Mouse (Mus musculus) liver, embryonic 11.5 days (tissue): ENCODE measurements at regions not wholly inside any gene's neighbourhood (a gene's known extent, or its start where the extent isn't known, plus 50 kb on each side); places are given as distances from the start of the nearest gene placed in this dataset.

Experiments used
- ATAC-seq: fragments of 200-750 bp; cut with Nextera tagmentation; replicated peaks from 2 replicates; pipeline ENCODE4 v1.8.0; 2017; ENCODE audit warnings: moderate number of reproducible peaks, mild to moderate bottlenecking, moderate TSS enrichment, moderate library complexity; ENCODE audit not compliant: low FRiP score
- DNase-seq: peaks from one replicate; pipeline ENCODE4 v3.0.0-alpha.2; 2017; ENCODE audit warnings: low spot score
- H3K27ac ChIP-seq: fragments of 300-500 bp; sonication (generic); 2 replicates; pipeline ENCODE4 v1.5.1; 2014; ENCODE audit warnings: mild to moderate bottlenecking, low read depth, low read length, control low read depth
- H3K27me3 ChIP-seq: fragments of 300-500 bp; sonication (generic); replicated peaks from 2 replicates; pipeline ENCODE4 v1.6.1; 2014; ENCODE audit warnings: low read length, mixed read lengths; ENCODE audit not compliant: control insufficient read depth, insufficient read depth
- H3K36me3 ChIP-seq: fragments of 300-500 bp; sonication (generic); 2 replicates; pipeline ENCODE4 v1.6.1; 2014; ENCODE audit warnings: mild to moderate bottlenecking, low read length, moderate library complexity, mixed read lengths; ENCODE audit not compliant: control insufficient read depth, insufficient read depth
- H3K4me1 ChIP-seq: fragments of 300-500 bp; sonication (generic); replicated peaks from 2 replicates; pipeline ENCODE4 v1.6.1; 2014; ENCODE audit warnings: low read length, mixed read lengths; ENCODE audit not compliant: control insufficient read depth, insufficient read depth
- H3K4me2 ChIP-seq: fragments of 300-500 bp; sonication (generic); 2 replicates; pipeline ENCODE4 v1.6.1; 2014; ENCODE audit warnings: mild to moderate bottlenecking, control low read depth, moderate library complexity
- H3K4me3 ChIP-seq: fragments of 300-500 bp; sonication (generic); 2 replicates; pipeline ENCODE4 v1.5.1; 2014; ENCODE audit warnings: low read depth, low read length, control low read depth
- H3K9ac ChIP-seq: fragments of 300-500 bp; sonication (generic); 2 replicates; pipeline ENCODE4 v1.6.1; 2014; ENCODE audit warnings: low read depth, low read length, control low read depth
- H3K9me3 ChIP-seq: fragments of 300-500 bp; sonication (generic); 2 replicates; pipeline ENCODE4 v1.6.1; 2016; ENCODE audit warnings: low read length, inconsistent platforms, mixed read lengths; ENCODE audit not compliant: control insufficient read depth
- WGBS: fragments of 180-500 bp; shearing (Covaris S2); extraction: QIAGEN DNeasy Blood & Tissue Kit; methylation state at CpG from one replicate; pipeline ENCODE4 v1.1.7; 2014; 5-methylcytosine and 5-hydroxymethylcytosine counted together

DNA sequence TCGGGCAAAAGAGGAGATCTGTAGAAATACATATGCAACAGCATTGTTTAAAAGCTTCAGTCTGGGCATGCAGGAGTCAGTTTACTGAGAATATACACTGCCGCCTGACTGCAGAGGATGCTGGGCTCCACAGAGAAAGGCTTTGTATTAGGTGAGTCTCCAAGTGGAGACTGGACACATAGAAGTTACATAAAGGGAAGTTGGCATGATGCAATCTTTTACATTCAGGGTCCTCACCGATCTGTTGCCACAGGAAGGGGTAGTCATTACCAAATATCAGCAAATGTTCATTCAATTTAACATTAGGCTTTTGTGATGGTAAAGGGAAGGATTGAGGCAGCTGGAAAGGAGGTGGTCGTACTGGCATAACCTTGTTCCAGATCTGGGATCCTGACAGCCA is 89.7 kb upstream of the Arntl start:
- Histone ChIP-seq H3K4me1 (no peaks in the 10 kb centered on the region), H3K36me3 (no peaks in the 10 kb centered on the region), H3K27ac (no peak overlapping the region), H3K9ac (no peak overlapping the region), H3K4me2 (no peak overlapping the region), H3K4me3 (no peak overlapping the region), H3K9me3 (no peaks in the 10 kb centered on the region), H3K27me3 (no peaks in the 10 kb centered on the region)
- no peak for DNase-seq
- 71% methylated on average over 4 of the region's 4 CpGs for WGBS
- ATAC-seq, result no peak

DNA sequence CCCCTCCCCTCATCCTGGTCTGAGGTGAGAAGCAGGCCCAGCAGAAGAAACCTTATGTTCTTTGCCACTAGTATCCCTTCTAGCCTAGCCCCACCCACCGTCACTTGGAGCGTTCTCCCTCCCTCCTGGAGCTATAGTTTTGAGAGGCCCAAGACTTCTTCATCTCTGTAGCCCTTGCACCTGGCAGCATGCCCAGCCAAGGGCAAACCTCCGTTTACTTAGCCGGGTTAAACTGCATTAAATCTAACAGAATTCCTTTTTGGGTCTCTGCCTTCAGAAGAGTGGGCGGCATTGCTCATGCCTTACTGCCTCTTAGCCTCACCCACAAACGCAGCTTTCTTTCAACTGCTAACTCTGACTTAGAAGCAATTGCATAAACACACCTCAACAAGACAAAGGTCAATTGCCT is 85.3 kb upstream of the Arntl start:
- 61% methylated on average over 6 of the region's 6 CpGs for WGBS
- H3K36me3 ChIP-seq, result no peaks in the 10 kb centered on the region
- H3K4me2 ChIP-seq, result no peak overlapping the region
- no peak overlapping the region for H3K4me3 ChIP-seq
- H3K27me3 ChIP-seq, result no peaks in the 10 kb centered on the region
- H3K27ac ChIP-seq, result no peak overlapping the region
- no peaks in the 10 kb centered on the region for H3K4me1 ChIP-seq
- ATAC-seq (no peak), DNase-seq (no peak)
- H3K9me3 ChIP-seq, result no peaks in the 10 kb centered on the region
- no peak overlapping the region for H3K9ac ChIP-seq

DNA sequence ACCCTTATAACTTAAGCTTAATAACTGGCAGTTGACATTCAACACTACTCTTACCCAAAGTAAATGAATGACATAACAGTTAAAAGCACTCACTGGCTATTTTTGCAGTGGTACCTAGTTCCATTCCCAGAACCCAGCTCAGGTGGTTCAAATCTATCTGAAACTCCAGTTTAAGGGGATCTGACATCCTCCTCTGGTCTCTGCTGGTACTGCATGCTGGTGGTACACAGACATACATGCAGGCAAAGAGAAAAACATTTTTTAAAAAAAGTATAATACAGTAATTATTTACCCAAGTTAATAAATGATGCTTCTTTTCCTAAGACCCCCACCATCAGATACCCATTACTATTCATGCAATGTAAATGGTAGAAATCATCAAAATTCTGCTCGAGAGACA is 81.3 kb upstream of the Arntl start:
- WGBS, result 65% methylated on average over 1 of the region's 1 CpGs

DNA sequence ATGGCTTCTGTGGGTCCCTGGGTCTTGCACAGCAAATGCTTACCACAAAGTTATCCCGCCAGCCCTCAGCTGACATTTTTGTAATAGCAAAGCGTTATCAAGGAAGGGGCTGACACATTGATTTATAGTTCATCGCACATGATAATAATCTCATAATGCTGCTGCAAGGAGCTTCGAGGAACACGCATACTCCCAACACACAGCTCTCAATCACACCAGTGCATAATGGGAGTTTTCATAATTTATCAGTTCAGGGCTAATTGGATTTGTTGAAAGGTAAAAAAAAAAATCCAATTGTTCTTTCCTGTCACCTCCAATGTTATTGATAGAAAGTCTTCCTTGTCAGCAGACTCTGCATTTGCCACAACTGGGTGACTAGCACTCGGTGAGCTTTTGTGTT is 76.7 kb upstream of the Arntl start:
- Histone ChIP-seq H3K4me2 (no peak overlapping the region), H3K9me3 (no peaks in the 10 kb centered on the region), H3K4me3 (no peak overlapping the region), H3K9ac (no peak overlapping the region), H3K27ac (no peak overlapping the region), H3K27me3 (no peaks in the 10 kb centered on the region), H3K4me1 (no peaks in the 10 kb centered on the region), H3K36me3 (no peaks in the 10 kb centered on the region)
- WGBS, result 78% methylated on average over 6 of the region's 6 CpGs
- no peak for ATAC-seq
- DNase-seq, result no peak

More for the DNA sequence above, 81.3 kb upstream of the Arntl start:
- Histone ChIP-seq H3K4me2 (no peak overlapping the region), H3K4me1 (no peaks in the 10 kb centered on the region), H3K27ac (no peak overlapping the region), H3K9me3 (no peaks in the 10 kb centered on the region), H3K36me3 (no peaks in the 10 kb centered on the region), H3K9ac (no peak overlapping the region), H3K4me3 (no peak overlapping the region), H3K27me3 (no peaks in the 10 kb centered on the region)
- ATAC-seq (no peak), DNase-seq (no peak)

DNA sequence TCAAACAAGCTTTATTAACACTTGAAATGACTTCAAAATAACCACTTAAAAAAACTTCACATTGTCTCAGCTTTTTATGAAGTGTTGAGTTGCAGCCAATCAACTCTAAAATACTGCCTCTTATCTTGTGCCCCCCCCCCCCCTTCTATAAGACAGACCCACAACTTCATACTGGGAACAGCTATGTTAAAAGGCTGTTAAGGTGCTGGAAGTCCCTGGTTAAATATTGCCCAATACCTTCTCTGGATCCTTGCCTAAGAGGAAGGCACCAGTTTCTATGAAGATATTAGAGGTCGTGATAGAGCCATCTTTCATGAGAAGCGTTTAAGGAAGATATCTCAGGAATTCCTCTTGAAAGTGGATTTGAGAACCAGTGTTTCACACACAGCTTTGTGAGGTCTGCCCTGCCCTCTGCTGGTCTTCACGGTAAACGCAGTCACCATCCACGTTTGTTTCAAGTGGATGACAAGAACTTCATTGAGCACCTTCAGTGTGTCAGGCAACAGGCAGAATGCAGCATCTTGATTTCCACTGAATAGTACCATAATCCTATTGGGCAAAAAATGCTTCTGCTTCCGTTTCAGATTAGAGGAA is 75.2 kb upstream of the Arntl start:
- DNase-seq, result peak; percentile 49

DNA sequence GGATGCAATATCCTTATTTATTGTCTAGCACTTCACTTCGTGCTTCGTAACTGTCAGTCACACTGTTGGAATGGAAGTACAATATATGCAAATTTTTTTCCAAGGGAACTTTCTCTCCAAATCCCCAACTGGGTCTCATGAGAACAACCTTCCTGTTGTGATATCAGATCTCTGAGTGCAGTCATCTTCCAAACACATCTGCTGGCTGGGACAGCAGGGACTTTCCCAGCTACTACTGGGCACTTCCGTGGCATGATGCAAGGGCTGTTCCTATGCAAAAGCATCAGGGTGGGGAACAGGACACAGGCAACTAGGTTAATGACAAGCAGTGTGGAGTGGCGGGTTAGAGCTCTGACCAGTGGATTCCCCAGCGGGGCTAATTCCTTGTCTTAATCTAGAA is 73.4 kb upstream of the Arntl start:
- H3K9ac ChIP-seq, result no peak overlapping the region
- H3K36me3 ChIP-seq, result no peaks in the 10 kb centered on the region
- no peaks in the 10 kb centered on the region for H3K27me3 ChIP-seq
- no peak overlapping the region for H3K27ac ChIP-seq
- H3K4me3 ChIP-seq, result no peak overlapping the region
- ATAC-seq (no peak), DNase-seq (no peak)
- H3K4me1 ChIP-seq, result no peaks in the 10 kb centered on the region
- no peaks in the 10 kb centered on the region for H3K9me3 ChIP-seq
- WGBS, result 67% methylated on average over 5 of the region's 5 CpGs
- H3K4me2 ChIP-seq, result no peak overlapping the region

More for the DNA sequence above, 75.2 kb upstream of the Arntl start:
- H3K4me2 ChIP-seq, result no peak overlapping the region
- no peak overlapping the region for H3K27ac ChIP-seq
- WGBS, result 4% methylated on average over 6 of the region's 6 CpGs
- H3K27me3 ChIP-seq, result no peaks in the 10 kb centered on the region
- no peaks in the 10 kb centered on the region for H3K9me3 ChIP-seq
- no peak for ATAC-seq
- no peak overlapping the region for H3K9ac ChIP-seq
- H3K36me3 ChIP-seq, result no peaks in the 10 kb centered on the region
- H3K4me1 ChIP-seq, result no peaks in the 10 kb centered on the region
- no peak overlapping the region for H3K4me3 ChIP-seq

DNA sequence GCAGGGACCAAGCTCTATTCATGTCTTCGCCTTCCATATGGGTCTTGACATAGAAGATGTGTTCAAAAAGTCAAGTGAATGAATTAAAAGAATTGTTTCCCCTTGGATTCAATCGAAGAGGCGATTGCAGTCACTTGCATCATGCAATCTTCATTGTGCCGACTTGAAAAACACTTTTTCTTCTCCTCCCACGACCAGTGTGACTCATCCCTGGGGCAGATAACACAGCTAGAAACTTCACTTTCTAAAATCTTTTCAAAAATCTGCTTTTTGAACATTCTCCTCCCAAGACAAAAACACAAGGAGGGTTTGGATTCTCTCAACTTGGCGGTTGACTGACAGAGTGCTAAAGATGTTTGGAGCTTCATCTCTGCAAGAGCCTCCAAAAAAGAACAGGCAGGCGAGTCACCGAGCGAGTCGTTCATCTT is 67.2 kb upstream of the Arntl start:
- ATAC-seq (no peak), DNase-seq (no peak)
- WGBS, result 75% methylated on average over 10 of the region's 10 CpGs
- H3K9me3 ChIP-seq, result no peaks in the 10 kb centered on the region
- no peak overlapping the region for H3K4me3 ChIP-seq
- H3K4me2 ChIP-seq, result no peak overlapping the region
- H3K27me3 ChIP-seq, result 0 out of 2 replicates have a peak, but pooled peaks cover 5% of the 10 kb centered on the region
- no peak overlapping the region for H3K9ac ChIP-seq
- no peaks in the 10 kb centered on the region for H3K4me1 ChIP-seq
- no peak overlapping the region for H3K27ac ChIP-seq
- H3K36me3 ChIP-seq, result no peaks in the 10 kb centered on the region

DNA sequence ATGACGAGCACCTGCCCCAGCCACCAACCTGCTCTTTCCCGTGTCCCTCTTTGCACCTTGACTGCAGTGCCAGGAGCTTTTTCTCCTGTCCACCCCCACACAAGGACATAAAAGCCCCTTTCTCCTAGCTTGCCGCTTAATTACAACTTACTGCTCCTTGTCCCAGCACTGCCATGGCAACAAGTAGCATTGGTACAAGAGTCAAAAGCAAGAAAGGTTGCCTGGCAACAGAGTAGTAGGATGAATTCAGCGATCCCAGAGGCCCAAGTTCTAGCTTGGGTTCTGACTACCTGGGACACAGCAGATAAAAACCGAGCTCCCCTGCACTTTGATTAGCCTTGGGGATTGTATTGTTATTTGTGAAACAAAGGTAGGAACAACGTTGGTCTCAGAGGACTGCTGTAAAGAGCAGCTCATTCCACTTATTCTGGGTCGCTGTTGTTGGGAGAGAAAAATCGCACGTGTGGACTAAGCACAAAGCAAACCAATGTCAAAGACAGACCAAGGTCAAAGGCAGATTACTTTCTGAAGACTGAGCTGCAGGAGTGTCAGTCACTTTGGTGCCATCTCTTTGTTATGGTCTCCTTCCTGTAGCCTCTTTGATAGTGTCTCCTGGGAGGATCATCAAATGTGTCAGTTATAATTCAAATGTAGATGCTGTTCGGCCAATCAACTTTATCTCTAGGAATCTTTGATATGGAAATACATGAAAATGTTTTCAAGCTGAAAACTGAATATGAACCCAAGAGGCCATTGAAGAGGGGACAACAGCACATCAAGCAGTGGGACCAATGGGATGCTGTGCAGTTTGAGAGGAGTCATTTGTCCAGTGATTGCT is 65.2 kb upstream of the Arntl start:
- Histone ChIP-seq H3K9me3 (no peaks in the 10 kb centered on the region), H3K27ac (no peak overlapping the region), H3K4me1 (no peaks in the 10 kb centered on the region), H3K4me2 (no peak overlapping the region), H3K4me3 (no peak overlapping the region), H3K36me3 (no peaks in the 10 kb centered on the region), H3K27me3 (0 out of 2 replicates have a peak, but pooled peaks cover 5% of the 10 kb centered on the region), H3K9ac (no peak overlapping the region)
- WGBS, result 67% methylated on average over 10 of the region's 10 CpGs
- DNase-seq, result no peak
- ATAC-seq, result no peak

DNA sequence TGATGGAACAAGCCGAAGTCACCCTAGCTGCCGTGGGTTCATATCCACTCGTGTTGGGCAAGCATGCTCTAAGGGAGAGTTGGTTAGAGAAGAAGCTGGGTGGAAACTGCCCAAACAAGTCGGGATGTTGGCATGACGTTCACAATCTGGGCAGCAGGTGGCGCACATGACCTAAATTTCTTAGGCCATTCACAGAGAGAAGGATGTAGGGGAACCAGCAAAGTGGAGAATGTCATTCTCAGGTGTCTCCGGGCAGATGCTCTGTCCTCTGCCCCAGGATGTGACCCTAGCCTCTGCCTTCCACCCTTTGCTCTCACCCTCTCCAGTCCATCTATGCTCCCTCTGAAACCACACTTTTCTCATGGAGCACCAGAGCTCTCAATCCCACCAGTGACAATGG is 63.7 kb upstream of the Arntl start:
- ATAC-seq (no peak; the same call in 1 of the 2 replicates), DNase-seq (peak; percentile 56)
- 0 out of 2 replicates have a peak, but pooled peaks cover 6% of the 10 kb centered on the region for H3K27me3 ChIP-seq
- no peaks in the 10 kb centered on the region for H3K9me3 ChIP-seq
- H3K4me3 ChIP-seq, result no peak overlapping the region
- WGBS, result 7% methylated on average over 7 of the region's 7 CpGs
- H3K36me3 ChIP-seq, result no peaks in the 10 kb centered on the region
- H3K27ac ChIP-seq, result no peak overlapping the region
- H3K9ac ChIP-seq, result no peak overlapping the region
- H3K4me1 ChIP-seq, result no peaks in the 10 kb centered on the region
- no peak overlapping the region for H3K4me2 ChIP-seq
